Mouse (Mus musculus) brain, adult 2 months (tissue): ENCODE results near the gene Chsy1.
"Not testable (repeated sequence)": the region's sequence is repeated elsewhere in the genome, so short reads cannot be mapped to it uniquely, and the experiment has no call there.

Source experiments
- DNase-seq: peaks from one replicate; pipeline ENCODE4 v3.0.0; 2011; ENCODE audit warnings: low read depth, low spot score

Gene Chsy1

DNA sequence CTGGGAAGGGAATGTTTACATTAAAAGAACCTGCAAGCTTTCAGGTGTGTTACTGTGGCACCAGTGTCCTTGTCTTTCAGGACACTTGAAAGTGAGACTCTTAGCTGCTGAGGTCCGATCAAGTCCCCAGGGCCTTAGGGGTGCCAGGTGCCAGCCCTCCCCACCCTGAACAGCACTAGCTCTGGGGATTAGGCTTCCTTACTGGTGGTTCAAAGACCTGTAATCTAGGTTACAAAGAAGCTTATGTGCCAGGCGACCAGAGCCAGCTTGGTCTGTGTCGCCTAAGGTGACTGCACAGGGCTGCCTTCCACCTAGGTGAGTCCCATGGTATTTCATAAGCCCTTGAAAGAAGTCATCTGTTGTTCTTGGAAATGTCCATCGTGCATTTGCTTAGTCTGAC lies 66.9 kb downstream of the Chsy1 start:
- no peak for DNase-seq

GRCm38 (mm10) chr7:66176929-66177328 lies 67.6 kb downstream of the Chsy1 start:
- DNase-seq = no peak

DNA sequence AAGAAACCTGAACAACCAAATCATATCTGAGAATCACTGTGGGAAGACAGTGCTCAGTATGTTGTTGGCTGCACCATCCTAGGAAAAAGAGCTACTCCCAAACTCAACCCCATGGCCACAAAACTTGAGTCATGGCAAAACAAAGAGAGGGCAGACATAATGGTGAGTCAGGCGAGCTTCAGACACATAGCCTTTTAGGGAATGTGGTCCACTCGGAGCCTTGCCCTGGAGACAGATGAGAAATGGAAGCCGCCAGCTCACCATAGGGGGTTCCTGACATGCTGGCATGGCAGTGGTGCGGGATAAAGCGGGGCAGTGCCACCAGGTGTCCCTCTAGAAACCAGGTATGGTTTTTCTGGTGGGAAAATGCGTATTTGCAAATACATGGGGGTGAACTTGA lies 68.8 kb downstream of the Chsy1 start:
- DNase-seq = no peak

- peak; percentile 50 for DNase-seq
These were observed 69.8 kb downstream of the Chsy1 start for GRCm38 (mm10) chr7:66179120-66179581.

DNA sequence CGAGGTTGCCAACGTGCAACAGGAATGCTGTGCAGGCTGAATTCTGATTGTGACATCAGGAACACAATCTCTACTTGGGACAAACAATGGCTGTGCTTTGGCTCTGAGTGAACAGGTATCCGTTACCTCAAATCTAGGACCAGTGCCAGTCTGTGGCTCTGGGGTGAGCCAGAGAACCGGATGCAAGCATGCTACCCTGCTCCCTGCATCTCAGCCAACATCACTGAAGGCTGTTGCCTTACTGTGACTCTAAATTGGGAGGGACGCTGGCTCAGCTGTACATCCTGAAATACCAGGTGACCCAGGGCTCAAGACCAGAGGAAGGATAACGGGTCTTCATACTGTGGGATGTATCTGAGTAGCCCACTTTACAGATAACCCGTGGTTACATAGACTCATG lies 70.4 kb downstream of the Chsy1 start:
- DNase-seq = no peak

- no peak for DNase-seq
These were observed 70.9 kb downstream of the Chsy1 start for GRCm38 (mm10) chr7:66180260-66180659.

GRCm38 (mm10) chr7:66180711-66181365 lies 71.5 kb downstream of the Chsy1 start:
- DNase-seq = no peak

DNA sequence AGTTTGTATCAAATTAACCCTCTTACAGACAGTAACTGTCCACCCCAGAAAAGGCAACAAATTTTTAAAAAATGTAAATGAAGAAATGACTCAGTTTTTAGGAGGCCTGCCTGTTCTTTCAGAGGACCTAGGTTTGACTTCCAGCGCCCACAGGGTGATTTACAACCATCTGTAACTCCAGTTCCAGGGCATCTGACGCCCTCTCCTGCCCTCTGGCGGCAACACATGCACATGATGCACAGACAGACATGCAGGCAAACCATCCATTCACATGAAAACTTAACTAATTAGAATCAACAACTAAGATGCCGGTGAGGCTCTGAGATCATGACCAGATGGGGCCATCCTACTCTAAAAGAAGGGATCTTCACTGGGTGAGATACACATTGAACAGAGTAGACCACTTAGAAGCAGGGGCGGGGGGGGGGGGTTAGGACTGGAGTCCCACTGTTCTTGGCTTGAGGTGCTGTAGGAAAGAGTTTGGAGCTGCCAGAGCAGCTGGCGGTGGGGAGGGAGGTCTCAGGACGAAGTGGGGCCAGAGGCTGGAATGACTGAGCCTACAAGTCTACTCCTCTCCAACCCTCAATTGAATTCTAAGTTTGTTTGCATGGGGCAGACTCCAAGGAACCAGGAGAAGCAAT lies 72.9 kb downstream of the Chsy1 start:
- no peak for DNase-seq

DNA sequence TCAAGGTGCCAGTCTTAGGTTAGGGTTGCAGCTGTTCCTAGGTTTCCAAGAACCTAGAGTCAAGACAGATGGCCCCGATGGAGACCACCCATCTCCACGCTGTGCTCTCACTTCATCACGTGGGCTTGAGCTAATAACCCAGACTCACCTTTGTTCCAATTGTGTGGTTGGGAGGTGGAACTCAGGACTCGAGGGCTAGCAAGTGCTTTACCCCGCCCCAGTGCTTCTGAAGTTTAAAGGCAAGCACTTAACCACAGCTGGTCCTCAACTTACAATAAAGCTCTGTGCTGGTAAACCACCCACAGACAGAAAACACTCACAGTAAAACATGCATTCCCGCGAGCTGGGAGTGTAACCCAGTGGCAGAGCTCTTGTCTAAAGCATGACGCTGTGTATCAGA lies 74.1 kb downstream of the Chsy1 start:
- no peak for DNase-seq

DNA sequence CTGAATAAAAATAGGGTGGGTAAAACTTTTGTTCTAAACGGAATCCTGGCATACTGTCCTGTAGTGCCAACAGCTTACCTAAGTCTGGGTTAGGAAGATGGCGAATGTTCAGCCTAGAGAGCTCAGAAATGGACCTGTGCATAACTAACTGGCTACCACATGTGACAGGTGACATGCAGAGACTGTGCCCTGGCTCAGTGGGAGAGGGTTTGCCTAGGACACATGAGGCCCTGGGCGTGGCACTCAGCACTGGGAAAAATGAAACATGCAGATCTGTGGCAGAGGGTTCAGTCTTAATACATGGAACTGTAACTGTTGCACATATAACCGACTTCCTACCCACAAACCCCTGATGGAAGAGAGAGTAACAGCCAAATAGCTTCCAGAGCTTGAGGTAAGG lies 74.7 kb downstream of the Chsy1 start:
- DNase-seq = no peak

DNA sequence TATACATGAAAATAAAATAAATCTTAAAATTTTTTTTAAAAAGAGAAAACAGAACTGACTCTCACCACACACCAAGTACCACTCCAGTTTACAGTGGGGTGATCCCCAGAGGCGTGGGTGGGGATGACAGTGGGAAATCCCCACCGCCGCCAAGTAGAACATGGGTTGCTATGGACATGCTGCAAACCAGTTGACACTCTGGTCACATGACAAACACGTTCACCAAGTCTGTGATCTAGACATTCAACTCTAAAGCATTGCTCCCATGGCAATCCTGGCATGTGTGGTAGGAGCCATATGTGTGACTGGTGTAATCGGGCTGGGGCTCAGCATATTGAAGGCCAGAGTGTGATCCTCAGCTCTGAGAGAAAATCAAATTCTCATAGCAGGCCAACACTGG lies 76.1 kb downstream of the Chsy1 start:
- no peak for DNase-seq

DNA sequence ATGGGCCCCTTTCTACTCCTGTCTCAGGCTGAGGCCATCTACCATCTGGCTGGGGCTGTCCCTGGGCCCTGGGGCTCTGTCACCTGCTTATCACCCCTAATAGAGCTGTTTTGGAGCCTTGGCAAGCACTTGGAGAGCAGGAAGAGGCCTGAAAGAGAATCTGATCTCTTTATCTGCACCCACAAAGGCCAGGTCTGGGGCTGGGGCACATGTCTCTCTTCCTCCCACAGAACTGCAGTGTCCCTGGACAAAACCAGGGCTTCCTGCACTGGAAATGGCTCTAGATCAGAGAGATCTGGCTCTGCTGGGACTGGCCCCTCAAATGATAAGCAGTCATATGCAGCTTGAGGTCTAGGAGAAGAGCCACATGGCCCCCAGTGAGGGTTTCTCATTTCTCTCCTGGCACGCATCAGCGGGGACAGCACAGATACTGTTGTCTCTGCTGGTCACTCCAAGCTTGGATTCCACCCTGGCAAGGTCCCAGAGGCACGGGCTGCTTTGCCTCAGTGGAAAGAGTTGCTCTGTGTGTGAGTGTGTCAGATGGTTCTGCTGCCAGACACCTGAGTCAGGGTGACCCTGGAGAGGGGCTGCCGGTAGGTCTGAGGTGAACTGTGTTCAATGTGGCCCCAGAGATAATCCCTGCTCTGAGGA lies 78.4 kb downstream of the Chsy1 start:
- no peak for DNase-seq

GRCm38 (mm10) chr7:66190385-66190784 lies 81.1 kb downstream of the Chsy1 start:
- DNase-seq = not testable (repeated sequence)

DNA sequence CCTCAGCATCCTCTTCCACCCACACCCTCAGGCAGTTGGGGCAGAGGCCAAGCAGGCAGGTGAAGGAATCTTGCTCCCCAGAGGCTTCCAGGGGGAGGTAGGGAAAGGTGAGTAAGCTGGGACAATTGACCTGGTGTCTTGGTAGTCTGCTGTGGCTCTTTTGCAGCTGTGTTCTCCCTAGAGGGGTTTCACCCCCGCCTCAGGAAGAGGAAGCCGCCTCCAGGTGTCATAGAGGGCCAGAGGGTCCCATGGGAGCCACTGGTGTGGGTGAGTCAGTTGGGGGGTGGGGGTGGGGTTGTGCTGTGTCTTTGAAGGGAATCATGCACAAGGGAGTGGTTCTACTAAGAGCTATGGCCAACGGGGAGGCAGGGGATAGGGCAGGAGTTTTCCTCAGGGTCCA lies 85.2 kb downstream of the Chsy1 start:
- no peak for DNase-seq

GRCm38 (mm10) chr7:66195881-66196280 lies 86.6 kb downstream of the Chsy1 start:
- DNase-seq = no peak

- DNase-seq = peak; percentile 59
These were observed 87.5 kb downstream of the Chsy1 start for GRCm38 (mm10) chr7:66196609-66197445.

DNA sequence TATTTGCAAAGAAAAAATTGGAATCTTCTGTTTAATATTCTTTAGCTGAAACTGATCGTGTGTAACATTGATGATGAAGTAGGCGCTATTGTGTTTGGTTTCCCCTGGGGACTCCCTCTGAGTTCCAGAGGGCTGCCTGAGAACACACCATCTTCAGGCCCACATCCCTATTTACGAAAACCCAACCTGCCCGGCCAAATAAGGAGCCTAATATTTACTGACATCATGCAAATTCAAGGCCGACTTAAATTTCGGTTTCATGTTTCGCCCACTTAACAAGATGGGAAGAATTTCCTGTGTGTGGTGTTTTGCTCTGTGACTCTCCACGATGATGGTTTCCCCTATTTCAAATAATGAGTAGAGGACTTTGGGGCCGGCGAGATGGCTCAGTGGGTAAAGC lies 89.1 kb downstream of the Chsy1 start:
- DNase-seq = no peak

GRCm38 (mm10) chr7:66199391-66199831 lies 90.1 kb downstream of the Chsy1 start:
- DNase-seq = peak; percentile 75

GRCm38 (mm10) chr7:66200383-66200782 lies 91.1 kb downstream of the Chsy1 start:
- DNase-seq = no peak

DNA sequence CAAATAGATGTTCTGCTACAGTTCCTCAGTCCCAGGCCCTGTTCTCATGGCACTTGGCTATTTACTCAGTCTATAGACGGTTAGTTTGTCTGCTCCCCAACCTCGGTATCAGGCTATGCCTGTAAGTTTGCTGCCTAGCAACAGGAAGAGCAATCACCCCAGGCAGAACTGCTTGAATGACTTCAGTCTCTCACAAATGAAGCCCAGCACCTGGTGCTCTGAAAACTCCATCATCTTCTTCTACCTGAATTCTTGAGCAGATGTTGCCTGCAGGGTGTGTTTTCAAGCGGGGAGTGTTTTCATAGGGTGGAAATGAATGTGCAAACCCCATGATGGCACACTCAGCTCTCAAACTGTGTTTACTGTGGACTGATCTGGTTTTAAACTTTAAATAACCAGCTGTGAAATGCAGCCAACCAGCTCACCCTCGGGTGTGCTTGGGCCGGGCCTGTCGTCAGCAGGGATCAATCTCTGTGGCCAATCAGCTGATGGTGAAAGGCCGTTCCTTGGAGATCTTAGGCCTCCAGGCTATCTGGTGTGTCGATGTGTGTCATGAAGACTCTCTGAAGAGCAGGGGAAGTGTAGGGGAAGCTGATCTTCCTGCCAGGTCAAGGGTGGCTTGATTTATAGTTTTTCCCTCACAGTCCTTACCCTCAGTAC lies 91.6 kb downstream of the Chsy1 start:
- DNase-seq = peak; percentile 33

GRCm38 (mm10) chr7:66201657-66202056 lies 92.3 kb downstream of the Chsy1 start:
- DNase-seq = no peak
